Mouse (Mus musculus): ENCODE data around the gene Praf2. TPM values are rescaled to one million over a fixed set of nuclear protein-coding genes. Genes with fewer than 3 reads are reported as not detected.
A peak's percentile ranks its signal among the peaks of the same experiment; 100 is the strongest.
"Not testable (repeated sequence)": the region's sequence is repeated elsewhere in the genome, so short reads cannot be mapped to it uniquely, and the experiment has no call there.

Gene Praf2
- polyA plus RNA-seq, 1 experiment from 2014 or later = 81.1 TPM

GRCm38 (mm10) chrX:7696520-7696919, 31.7 kb upstream of the Praf2 start:
- Histone ChIP-seq H3K27me3 (replicated peaks; ENCODE audit: control insufficient read depth, insufficient read depth, low read length) (no peaks in the 10 kb centered on the region), H3K9ac (ENCODE audit: low read length) (no peak overlapping the region), H3K27ac (ENCODE audit: low read depth) (no peak overlapping the region), H3K9me3 (ENCODE audit: control insufficient read depth, low read length) (no peaks in the 10 kb centered on the region), H3K36me3 (ENCODE audit: control insufficient read depth, insufficient read depth, low read length) (peaks cover under 1% of the 10 kb centered on the region; the same call in 1 of the 2 replicates), H3K4me1 (replicated peaks; ENCODE audit: control insufficient read depth, insufficient read depth, low read length) (no peaks in the 10 kb centered on the region), H3K4me3 (ENCODE audit: low read depth, low read length) (peak overlapping the region; percentile 62), H3K4me2 (ENCODE audit: low read length) (peak overlapping the region; percentile 41)
- WGBS = 27% methylated on average over 6 of the region's 6 CpGs
- ATAC-seq (replicated peaks; ENCODE audit: low FRiP score, low TSS enrichment, low read depth) (0 out of 2 replicates have a peak, but pooled peaks have one; percentile 47), DNase-seq (ENCODE audit: low spot score) (no peak)

- H3K36me3 ChIP-seq (ENCODE audit: control insufficient read depth, insufficient read depth, low read length) = peaks cover 5% of the 10 kb centered on the region; the same call in 1 of the 2 replicates
- 6% methylated on average over 33 of the region's 33 CpGs for WGBS
- H3K4me2 ChIP-seq (ENCODE audit: low read length) = peak within 1 kb of the TSS; percentile 58
- peak within 1 kb of the TSS; percentile 55 for H3K9ac ChIP-seq (ENCODE audit: low read length)
- no peaks in the 10 kb centered on the region for H3K27me3 ChIP-seq (replicated peaks; ENCODE audit: control insufficient read depth, insufficient read depth, low read length)
- H3K4me1 ChIP-seq (replicated peaks; ENCODE audit: control insufficient read depth, insufficient read depth, low read length) = no peaks in the 10 kb centered on the region
- peak within 1 kb of the TSS; percentile 62 for H3K4me3 ChIP-seq (ENCODE audit: low read depth, low read length)
- H3K27ac ChIP-seq (ENCODE audit: low read depth) = no peak within 1 kb of the TSS
- DNase-seq (ENCODE audit: low spot score) (peak; percentile 75), ATAC-seq (replicated peaks; ENCODE audit: low FRiP score, low TSS enrichment, low read depth) (peak; percentile 91)
- H3K9me3 ChIP-seq (ENCODE audit: control insufficient read depth, low read length) = no peaks in the 10 kb centered on the region
These were observed 31.3 kb upstream of the Praf2 start, which contains the start of gene Gpkow for GRCm38 (mm10) chrX:7696954-7697381. Gpkow (plus strand) TSS chrX:7697131.

GRCm38 (mm10) chrX:7713764-7714134, 14.5 kb upstream of the Praf2 start:
- Histone ChIP-seq H3K9ac (ENCODE audit: low read length) (0 out of 2 replicates have a peak overlapping the region, but pooled peaks have one; percentile 25), H3K4me3 (ENCODE audit: low read depth, low read length) (peak overlapping the region; percentile 36), H3K4me2 (ENCODE audit: low read length) (peak overlapping the region; percentile 47)
- ATAC-seq (replicated peaks; ENCODE audit: low FRiP score, low TSS enrichment, low read depth) = peak; percentile 54; the same call in 1 of the 2 replicates
- not testable (repeated sequence) for DNase-seq (ENCODE audit: low spot score); H3K9me3 ChIP-seq (ENCODE audit: control insufficient read depth, low read length); H3K36me3 ChIP-seq (ENCODE audit: control insufficient read depth, insufficient read depth, low read length); H3K27ac ChIP-seq (ENCODE audit: low read depth); H3K4me1 ChIP-seq (replicated peaks; ENCODE audit: control insufficient read depth, insufficient read depth, low read length); H3K27me3 ChIP-seq (replicated peaks; ENCODE audit: control insufficient read depth, insufficient read depth, low read length)
- WGBS = 21% methylated on average over 6 of the region's 12 CpGs

GRCm38 (mm10) chrX:7714135-7714899, 13.9 kb upstream of the Praf2 start, which contains the start of gene Wdr45:
Wdr45 (plus strand) TSS chrX:7714333.
- not testable (repeated sequence) for H3K36me3 ChIP-seq (ENCODE audit: control insufficient read depth, insufficient read depth, low read length); H3K9me3 ChIP-seq (ENCODE audit: control insufficient read depth, low read length); H3K27ac ChIP-seq (ENCODE audit: low read depth); H3K4me1 ChIP-seq (replicated peaks; ENCODE audit: control insufficient read depth, insufficient read depth, low read length); H3K27me3 ChIP-seq (replicated peaks; ENCODE audit: control insufficient read depth, insufficient read depth, low read length)
- ATAC-seq (replicated peaks; ENCODE audit: low FRiP score, low TSS enrichment, low read depth) (peak; percentile 97), DNase-seq (ENCODE audit: low spot score) (peak; percentile 80)
- Histone ChIP-seq H3K9ac (ENCODE audit: low read length) (0 out of 2 replicates have a peak within 1 kb of the TSS, but pooled peaks have one; percentile 25), H3K4me3 (ENCODE audit: low read depth, low read length) (peak within 1 kb of the TSS; percentile 36), H3K4me2 (ENCODE audit: low read length) (peak within 1 kb of the TSS; percentile 47)
- 15% methylated on average over 39 of the region's 60 CpGs for WGBS

GRCm38 (mm10) chrX:7716058-7716457, 12.2 kb upstream of the Praf2 start:
- not testable (repeated sequence) for H3K4me3 ChIP-seq (ENCODE audit: low read depth, low read length); H3K9ac ChIP-seq (ENCODE audit: low read length); H3K4me2 ChIP-seq (ENCODE audit: low read length); ATAC-seq (replicated peaks; ENCODE audit: low FRiP score, low TSS enrichment, low read depth); H3K27me3 ChIP-seq (replicated peaks; ENCODE audit: control insufficient read depth, insufficient read depth, low read length); H3K36me3 ChIP-seq (ENCODE audit: control insufficient read depth, insufficient read depth, low read length); H3K4me1 ChIP-seq (replicated peaks; ENCODE audit: control insufficient read depth, insufficient read depth, low read length); H3K9me3 ChIP-seq (ENCODE audit: control insufficient read depth, low read length); H3K27ac ChIP-seq (ENCODE audit: low read depth); DNase-seq (ENCODE audit: low spot score)
- WGBS = 29% methylated on average over 1 of the region's 1 CpGs

- no peaks in the 10 kb centered on the region for H3K9me3 ChIP-seq (ENCODE audit: control insufficient read depth, low read length)
- H3K4me2 ChIP-seq (ENCODE audit: low read length) = peak within 1 kb of the TSS; percentile 65
- peak; percentile 91 for ATAC-seq (replicated peaks; ENCODE audit: low FRiP score, low TSS enrichment, low read depth)
- 14% methylated on average over 22 of the region's 22 CpGs for WGBS
- no peaks in the 10 kb centered on the region for H3K27me3 ChIP-seq (replicated peaks; ENCODE audit: control insufficient read depth, insufficient read depth, low read length)
- peak within 1 kb of the TSS; percentile 85 for H3K27ac ChIP-seq (ENCODE audit: low read depth)
- peaks cover 6% of the 10 kb centered on the region; the same call in 1 of the 2 replicates for H3K36me3 ChIP-seq (ENCODE audit: control insufficient read depth, insufficient read depth, low read length)
- H3K4me3 ChIP-seq (ENCODE audit: low read depth, low read length) = peak within 1 kb of the TSS; percentile 58
- H3K4me1 ChIP-seq (replicated peaks; ENCODE audit: control insufficient read depth, insufficient read depth, low read length) = no peaks in the 10 kb centered on the region
- peak; percentile 91 for DNase-seq (ENCODE audit: low spot score)
- peak within 1 kb of the TSS; percentile 49 for H3K9ac ChIP-seq (ENCODE audit: low read length)
These were observed 6.5 kb upstream of the Praf2 start, which contains the start of gene Gm45208 for GRCm38 (mm10) chrX:7721514-7722281. Gm45208 (plus strand) TSS chrX:7722245.

GRCm38 (mm10) chrX:7722282-7722611, 6.0 kb upstream of the Praf2 start:
- Histone ChIP-seq H3K9me3 (ENCODE audit: control insufficient read depth, low read length) (no peaks in the 10 kb centered on the region), H3K36me3 (ENCODE audit: control insufficient read depth, insufficient read depth, low read length) (peaks cover 11% of the 10 kb centered on the region; the same call in 1 of the 2 replicates), H3K4me2 (ENCODE audit: low read length) (peak overlapping the region; percentile 65), H3K27ac (ENCODE audit: low read depth) (peak overlapping the region; percentile 85), H3K9ac (ENCODE audit: low read length) (peak overlapping the region; percentile 49), H3K4me1 (replicated peaks; ENCODE audit: control insufficient read depth, insufficient read depth, low read length) (no peaks in the 10 kb centered on the region), H3K4me3 (ENCODE audit: low read depth, low read length) (peak overlapping the region; percentile 58), H3K27me3 (replicated peaks; ENCODE audit: control insufficient read depth, insufficient read depth, low read length) (no peaks in the 10 kb centered on the region)
- ATAC-seq (replicated peaks; ENCODE audit: low FRiP score, low TSS enrichment, low read depth) (no peak), DNase-seq (ENCODE audit: low spot score) (no peak)
- 13% methylated on average over 11 of the region's 11 CpGs for WGBS

GRCm38 (mm10) chrX:7722691-7723090, 5.5 kb upstream of the Praf2 start:
- Histone ChIP-seq H3K4me3 (ENCODE audit: low read depth, low read length) (peak overlapping the region; percentile 58), H3K27ac (ENCODE audit: low read depth) (no peak overlapping the region), H3K27me3 (replicated peaks; ENCODE audit: control insufficient read depth, insufficient read depth, low read length) (no peaks in the 10 kb centered on the region), H3K36me3 (ENCODE audit: control insufficient read depth, insufficient read depth, low read length) (peaks cover 12% of the 10 kb centered on the region; the same call in 1 of the 2 replicates), H3K4me1 (replicated peaks; ENCODE audit: control insufficient read depth, insufficient read depth, low read length) (no peaks in the 10 kb centered on the region), H3K9me3 (ENCODE audit: control insufficient read depth, low read length) (no peaks in the 10 kb centered on the region), H3K4me2 (ENCODE audit: low read length) (peak overlapping the region; percentile 65), H3K9ac (ENCODE audit: low read length) (peak overlapping the region; percentile 49)
- DNase-seq (ENCODE audit: low spot score) (no peak), ATAC-seq (replicated peaks; ENCODE audit: low FRiP score, low TSS enrichment, low read depth) (no peak)
- 17% methylated on average over 4 of the region's 4 CpGs for WGBS

Data from intestine, embryonic 14.5 days (tissue).